Mouse (Mus musculus) embryonic fibroblast, embryonic 13.5 days (primary cell): ENCODE data around the gene Gucy1b2. TPM values are rescaled to one million over a fixed set of nuclear protein-coding genes. Genes with fewer than 3 reads are reported as not detected.
A peak's percentile ranks its signal among the peaks of the same experiment; 100 is the strongest.

Source experiments
- H3K27ac ChIP-seq: 2 replicates; pipeline ENCODE4 v1.5.1; 2012; ENCODE audit warnings: low read length, control low read depth, inconsistent platforms; ENCODE audit not compliant: insufficient read depth
- H3K4me1 ChIP-seq: 2 replicates; pipeline ENCODE4 v1.6.1; 2011; ENCODE audit warnings: low read length; ENCODE audit not compliant: control insufficient read depth, insufficient read depth
- H3K4me3 ChIP-seq: 2 replicates; pipeline ENCODE4 v1.5.1; 2011; ENCODE audit warnings: mild to moderate bottlenecking, control low read depth, low read length; ENCODE audit not compliant: insufficient read depth
- CTCF ChIP-seq: IDR thresholded peaks from 2 replicates; pipeline ENCODE4 v1.5.1; 2011; ENCODE audit warnings: mild to moderate bottlenecking, control low read depth, low read length, moderate library complexity, borderline replicate concordance; ENCODE audit not compliant: insufficient read depth
- POLR2A ChIP-seq: IDR thresholded peaks from 2 replicates; pipeline ENCODE4 v1.6.1; 2011; ENCODE audit warnings: low read depth, mild to moderate bottlenecking, control low read depth, low read length, moderate library complexity
- polyA plus RNA-seq: library from polyadenylated mRNA; stranded (reverse); fragments of >200 nt; gene quantifications from 2 replicates; pipeline ENCODE4 v1.2.4, GENCODE M21; 2011; ENCODE audit warnings: low read depth; ENCODE audit not compliant: missing spikeins, insufficient read length

The Gucy1b2 gene
- polyA plus RNA-seq, 1 experiment: not detected

GRCm38 (mm10) chr14:62416742-62417134, 39.4 kb downstream of the Gucy1b2 start:
- H3K4me1 ChIP-seq: no peaks in the 10 kb centered on the region
- TF ChIP-seq CTCF (no peak), POLR2A (no peak)
- H3K27ac ChIP-seq: no peak overlapping the region
- no peak overlapping the region for H3K4me3 ChIP-seq

DNA sequence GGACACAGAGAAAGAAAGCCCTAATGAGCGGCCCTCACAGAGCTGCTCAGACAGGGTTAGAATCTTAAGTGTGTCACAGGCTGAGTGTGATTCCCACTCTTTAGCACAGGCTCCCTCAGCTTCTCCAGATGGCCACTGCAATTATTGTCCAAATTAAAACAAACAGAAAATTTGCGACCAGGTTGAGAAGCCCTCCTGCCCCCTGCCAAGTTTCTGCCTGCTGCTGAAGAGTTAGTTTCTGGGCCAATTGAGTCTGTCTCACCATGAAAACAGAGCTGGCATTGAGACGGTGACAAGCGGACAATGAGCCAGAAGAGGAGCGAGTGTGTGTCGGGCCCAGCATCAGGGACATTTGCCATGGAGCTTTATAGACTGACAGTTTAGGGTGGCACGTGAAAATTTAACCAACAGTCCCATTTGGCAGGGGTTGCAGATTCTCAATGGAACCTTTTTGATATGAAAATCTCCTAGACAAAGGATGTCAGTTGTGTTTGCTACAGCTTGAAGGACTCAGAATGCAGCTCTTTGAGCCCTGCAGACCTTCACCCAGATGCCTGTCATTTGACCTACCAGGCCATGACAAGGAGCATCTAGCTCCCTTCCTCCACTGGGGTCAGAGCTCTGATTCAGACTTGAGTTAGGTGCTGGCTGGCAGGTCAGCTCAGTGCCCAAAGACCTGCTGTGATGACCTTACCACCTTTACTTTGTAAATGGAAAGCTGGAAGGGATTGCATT, 39.9 kb downstream of the Gucy1b2 start:
- Histone ChIP-seq H3K27ac (no peak overlapping the region), H3K4me1 (no peaks in the 10 kb centered on the region)
- TF ChIP-seq POLR2A (no peak), CTCF (no peak)

GRCm38 (mm10) chr14:62395346-62395745, 60.7 kb downstream of the Gucy1b2 start:
- H3K27ac ChIP-seq: no peak overlapping the region
- H3K4me1 ChIP-seq: no peaks in the 10 kb centered on the region
- TF ChIP-seq POLR2A: no peak
- no peak for TF ChIP-seq CTCF
- H3K4me3 ChIP-seq: no peak overlapping the region

More for the DNA sequence above, 39.9 kb downstream of the Gucy1b2 start:
- no peak overlapping the region for H3K4me3 ChIP-seq

- Histone ChIP-seq H3K4me3 (no peak overlapping the region), H3K4me1 (no peaks in the 10 kb centered on the region), H3K27ac (no peak overlapping the region)
- TF ChIP-seq CTCF (no peak), POLR2A (no peak)
Measured at GRCm38 (mm10) chr14:62392754-62393153, 63.3 kb downstream of the Gucy1b2 start.

- TF ChIP-seq POLR2A: no peak
- no peak for TF ChIP-seq CTCF
- no peaks in the 10 kb centered on the region for H3K4me1 ChIP-seq
- H3K27ac ChIP-seq: peak overlapping the region; percentile 31; the same call in 1 of the 2 replicates
- no peak overlapping the region for H3K4me3 ChIP-seq
Measured at GRCm38 (mm10) chr14:62389729-62390536, 66.2 kb downstream of the Gucy1b2 start.

- Histone ChIP-seq H3K27ac (peak overlapping the region; percentile 43; the same call in 1 of the 2 replicates), H3K4me3 (no peak overlapping the region), H3K4me1 (no peaks in the 10 kb centered on the region)
- TF ChIP-seq POLR2A (no peak), CTCF (no peak)
Measured at GRCm38 (mm10) chr14:62389064-62389728, 66.9 kb downstream of the Gucy1b2 start.

- no peak for TF ChIP-seq CTCF
- TF ChIP-seq POLR2A: no peak
Measured at GRCm38 (mm10) chr14:62383786-62384299, 72.2 kb downstream of the Gucy1b2 start.

GRCm38 (mm10) chr14:62383109-62383508, 73.0 kb downstream of the Gucy1b2 start:
- Histone ChIP-seq H3K27ac (no peak overlapping the region), H3K4me3 (no peak overlapping the region), H3K4me1 (no peaks in the 10 kb centered on the region)
- TF ChIP-seq CTCF (no peak), POLR2A (no peak)

More at GRCm38 (mm10) chr14:62383786-62384299, 72.2 kb downstream of the Gucy1b2 start:
- no peak overlapping the region for H3K4me3 ChIP-seq
- H3K4me1 ChIP-seq: no peaks in the 10 kb centered on the region
- H3K27ac ChIP-seq: no peak overlapping the region

DNA sequence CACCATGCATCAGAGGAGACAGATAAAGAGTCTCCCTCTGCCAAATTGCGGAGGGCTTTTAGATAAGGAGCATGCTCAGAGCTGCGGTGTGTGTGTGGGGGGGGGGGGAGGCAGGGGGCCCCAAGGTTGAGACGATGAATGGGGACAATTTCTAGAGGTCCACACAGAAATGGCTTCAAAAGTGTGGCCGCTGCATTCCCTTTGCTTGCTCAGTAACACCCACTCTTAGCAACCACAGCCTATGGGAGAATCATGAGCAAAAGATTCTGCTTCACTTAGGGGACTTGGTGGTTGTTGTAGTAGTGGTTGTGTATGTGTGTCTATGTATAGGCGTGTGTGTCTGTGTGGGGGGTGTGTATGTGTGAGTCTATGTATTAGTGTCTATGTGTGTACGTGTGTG, 75.5 kb downstream of the Gucy1b2 start:
- no peak overlapping the region for H3K4me3 ChIP-seq
- H3K27ac ChIP-seq: no peak overlapping the region
- no peak for TF ChIP-seq POLR2A
- TF ChIP-seq CTCF: no peak
- 0 out of 2 replicates have a peak, but pooled peaks cover 2% of the 10 kb centered on the region for H3K4me1 ChIP-seq

GRCm38 (mm10) chr14:62379391-62379790, 76.7 kb downstream of the Gucy1b2 start:
- TF ChIP-seq POLR2A (no peak), CTCF (no peak)
- Histone ChIP-seq H3K4me3 (no peak overlapping the region), H3K27ac (no peak overlapping the region), H3K4me1 (0 out of 2 replicates have a peak, but pooled peaks cover 2% of the 10 kb centered on the region)
